In the genomic region with DNA sequence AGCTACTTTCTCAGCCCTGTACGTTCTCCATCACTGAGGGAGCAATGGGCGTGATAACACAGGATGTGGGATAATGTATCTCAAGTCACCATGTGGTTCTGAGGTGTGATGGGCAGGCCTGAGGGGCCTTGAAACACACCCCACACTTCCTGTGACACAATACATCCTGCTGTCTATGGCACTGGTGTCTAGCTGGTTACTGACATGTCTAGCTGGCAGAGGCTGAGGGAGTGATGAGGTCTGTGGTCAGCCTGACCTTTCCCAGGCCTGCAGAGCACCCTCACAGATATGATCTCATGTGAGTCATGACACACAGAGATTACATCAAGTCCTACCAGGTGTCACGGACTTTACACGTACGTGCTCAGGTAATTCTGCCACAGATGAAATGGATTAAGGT, we compare ENCODE assay signal across 18 mouse cellular contexts.
DNase-seq lines count a peak whose midpoint lies in the region; ATAC-seq lines count a peak whose summit lies in the region.
"Had no signal": no experiment of that assay in that cellular context is flagged by ENCODE, and none has a peak within 500 bp of the region (broad histone marks: within the 10 kb centered on the region; RNA-seq: fewer than 3 reads in every experiment).

No protein-coding gene starts in this region.

- H3K9me3 ChIP-seq in midbrain, embryonic 15.5 days, result no peaks in the 10 kb centered on the region
- no peaks in the 10 kb centered on the region for H3K9me3 ChIP-seq in heart, embryonic 10.5 days
- H3K9me3 ChIP-seq: embryonic facial prominence, embryonic 10.5 days; kidney, embryonic 15.5 days had no signal

- H3K36me3 ChIP-seq in midbrain, embryonic 15.5 days (replicated peaks), result 0 out of 2 replicates have a peak, but pooled peaks cover 5% of the 10 kb centered on the region
- no peaks in the 10 kb centered on the region for H3K36me3 ChIP-seq in heart, embryonic 10.5 days
- H3K36me3 ChIP-seq: embryonic facial prominence, embryonic 10.5 days; kidney, embryonic 15.5 days had no signal

- H3K27me3 ChIP-seq in midbrain, embryonic 15.5 days (replicated peaks), result no peaks in the 10 kb centered on the region
- no peaks in the 10 kb centered on the region for H3K27me3 ChIP-seq in heart, embryonic 10.5 days (ENCODE audit: insufficient read depth, poor library complexity, severe bottlenecking)
- H3K27me3 ChIP-seq: kidney, embryonic 15.5 days had no signal

- no peak overlapping the region for H3K9ac ChIP-seq in midbrain, embryonic 15.5 days
- H3K9ac ChIP-seq: kidney, embryonic 15.5 days; lung, embryonic 14.5 days had no signal

- H3K4me1 ChIP-seq in midbrain, embryonic 15.5 days, result no peaks in the 10 kb centered on the region
- peaks cover 11% of the 10 kb centered on the region for H3K4me1 ChIP-seq in heart, embryonic 10.5 days
- H3K4me1 ChIP-seq: kidney, embryonic 15.5 days had no signal

- H3K4me2 ChIP-seq in midbrain, embryonic 15.5 days, result no peak overlapping the region
- H3K4me2 ChIP-seq: kidney, embryonic 15.5 days; lung, embryonic 14.5 days had no signal

- no peak overlapping the region for H3K27ac ChIP-seq in midbrain, embryonic 15.5 days
- H3K27ac ChIP-seq in heart, embryonic 10.5 days, result no peak overlapping the region
- H3K27ac ChIP-seq: embryonic facial prominence, embryonic 10.5 days; kidney, embryonic 15.5 days; midbrain, embryonic 10.5 days had no signal

- WGBS in midbrain, embryonic 15.5 days, result 93% methylated on average over 5 of the region's 5 CpGs
- WGBS in heart, embryonic 10.5 days, result 64% methylated on average over 5 of the region's 5 CpGs

- H3K4me3 ChIP-seq in midbrain, embryonic 15.5 days, result no peak overlapping the region
- no peak overlapping the region for H3K4me3 ChIP-seq in heart, embryonic 10.5 days
- H3K4me3 ChIP-seq: embryonic facial prominence, embryonic 10.5 days; erythroblast, embryonic 14.5 days; kidney, embryonic 15.5 days; midbrain, embryonic 10.5 days had no signal

- peak; percentile 32 to 53; a peak in 3 of 4 replicates for ATAC-seq in hematopoietic stem cell, adult 5-6 weeks (replicated peaks in 1 of 2; ENCODE audit: insufficient read depth in 1 of 2, low FRiP score in 2 of 2, low TSS enrichment in 1 of 2, low read depth in 1 of 2, poor library complexity in 2 of 2, severe bottlenecking in 2 of 2)
- ATAC-seq in midbrain, embryonic 15.5 days (replicated peaks), result no peak
- ATAC-seq in erythroid progenitor cell, adult 5-6 weeks (replicated peaks; ENCODE audit: low FRiP score, poor library complexity, severe bottlenecking), result no peak

- DNase-seq in heart, adult 11 months, result peak; percentile 70
- DNase-seq in heart, postnatal 4 days, result no peak
- DNase-seq in CD4-positive, CD25-positive, alpha-beta regulatory T cell, adult 2 months (ENCODE audit: low read depth, low spot score), result peak; percentile 70
- peak; percentile 70 for DNase-seq in naive thymus-derived CD4-positive, alpha-beta T cell, adult 2 months (ENCODE audit: low read depth)
- no peak for DNase-seq in heart, embryonic 10.5 days (ENCODE audit: low spot score)
- DNase-seq: adrenal gland, postnatal 36 days; B cell, adult 2 months; cerebellum, postnatal 10 days; heart, postnatal 36 days; lung, embryonic 14.5 days; right cerebral cortex, postnatal 25 days had no signal

Comparison
In these comparisons a context has a peak if more than half of its experiments do, and no peak if none do; other contexts are left out.
1. DNase-seq: peak in heart, adult 11 months (single experiment), CD4-positive, CD25-positive, alpha-beta regulatory T cell, adult 2 months (single experiment) and naive thymus-derived CD4-positive, alpha-beta T cell, adult 2 months (single experiment); none in heart, postnatal 4 days (single experiment) and heart, embryonic 10.5 days (single experiment).
2. ATAC-seq: peak in hematopoietic stem cell, adult 5-6 weeks (2 of 2); none in midbrain, embryonic 15.5 days (single experiment) and erythroid progenitor cell, adult 5-6 weeks (single experiment).